Mouse (Mus musculus) lung, adult 2 months (tissue): ENCODE data around the gene Gm11639.

ENCODE experiments used
- CTCF ChIP-seq: fragments of 200-500 bp; IDR thresholded peaks from 2 replicates; pipeline ENCODE4 v1.5.1; 2011; ENCODE audit warnings: mild to moderate bottlenecking, low read length, control low read depth; ENCODE audit not compliant: insufficient read depth
- POLR2A ChIP-seq: fragments of 200-500 bp; IDR thresholded peaks from 2 replicates; pipeline ENCODE4 v1.6.1; 2011; ENCODE audit warnings: low read depth, mild to moderate bottlenecking, control low read depth, low read length, borderline replicate concordance; ENCODE audit errors: extremely low read depth

- no peak for TF ChIP-seq CTCF
- TF ChIP-seq POLR2A = no peak
These were observed 344.7 kb downstream of the Gm11639 start for GRCm38 (mm10) chr11:105030229-105030628.
